Mouse (Mus musculus) layer of hippocampus, adult 18-20 months (tissue): ENCODE data around the gene Snx33. TPM values are rescaled to one million over a fixed set of nuclear protein-coding genes. Genes with fewer than 3 reads are reported as not detected.

Experiments used
- DNase-seq, 2 experiments: peaks; one replicate each; pipeline ENCODE4 v3.0.0; 2022; ENCODE audit warnings: low spot score in 2 of 2
- total RNA-seq, 2 experiments: library from RNA; stranded (reverse); gene quantifications; 2 replicates each; pipeline ENCODE4 v1.2.3; 2021

Snx33 gene
- total RNA-seq, 2 experiments from 2014 or later = 8.5 to 9.3 TPM

- DNase-seq = peak; percentile 63 to 87
These were observed 36.6 kb downstream of the Snx33 start for GRCm38 (mm10) chr9:56891517-56892011.

- DNase-seq = no peak
These were observed 37.5 kb downstream of the Snx33 start for GRCm38 (mm10) chr9:56890522-56891250.

- peak; percentile 63 to 91 for DNase-seq
These were observed 38.4 kb downstream of the Snx33 start for GRCm38 (mm10) chr9:56889817-56890216.

DNA sequence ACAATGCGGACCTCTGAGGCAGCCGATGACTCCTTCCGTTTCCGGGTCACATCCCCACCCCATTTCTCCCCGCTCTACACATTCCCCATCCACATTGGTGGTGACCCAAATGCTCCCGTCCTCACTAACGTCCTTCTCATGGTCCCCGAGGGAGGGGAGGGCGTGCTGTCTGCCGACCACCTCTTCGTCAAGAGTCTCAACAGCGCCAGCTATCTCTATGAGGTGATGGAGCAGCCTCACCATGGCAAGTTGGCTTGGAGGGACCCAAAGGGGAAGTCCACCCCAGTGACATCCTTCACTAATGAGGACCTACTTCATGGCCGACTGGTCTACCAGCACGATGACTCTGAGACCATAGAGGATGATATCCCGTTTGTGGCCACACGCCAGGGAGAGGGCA, 40.6 kb downstream of the Snx33 start:
- no peak for DNase-seq

GRCm38 (mm10) chr9:56886601-56887000, 41.6 kb downstream of the Snx33 start:
- DNase-seq = no peak

- DNase-seq = no peak
These were observed 42.1 kb downstream of the Snx33 start for GRCm38 (mm10) chr9:56886113-56886512.

GRCm38 (mm10) chr9:56884328-56884727, 43.8 kb downstream of the Snx33 start:
- DNase-seq = no peak

GRCm38 (mm10) chr9:56883470-56883869, 44.7 kb downstream of the Snx33 start:
- no peak for DNase-seq

GRCm38 (mm10) chr9:56882818-56883217, 45.4 kb downstream of the Snx33 start:
- no peak for DNase-seq

GRCm38 (mm10) chr9:56882283-56882682, 45.9 kb downstream of the Snx33 start:
- no peak for DNase-seq

DNA sequence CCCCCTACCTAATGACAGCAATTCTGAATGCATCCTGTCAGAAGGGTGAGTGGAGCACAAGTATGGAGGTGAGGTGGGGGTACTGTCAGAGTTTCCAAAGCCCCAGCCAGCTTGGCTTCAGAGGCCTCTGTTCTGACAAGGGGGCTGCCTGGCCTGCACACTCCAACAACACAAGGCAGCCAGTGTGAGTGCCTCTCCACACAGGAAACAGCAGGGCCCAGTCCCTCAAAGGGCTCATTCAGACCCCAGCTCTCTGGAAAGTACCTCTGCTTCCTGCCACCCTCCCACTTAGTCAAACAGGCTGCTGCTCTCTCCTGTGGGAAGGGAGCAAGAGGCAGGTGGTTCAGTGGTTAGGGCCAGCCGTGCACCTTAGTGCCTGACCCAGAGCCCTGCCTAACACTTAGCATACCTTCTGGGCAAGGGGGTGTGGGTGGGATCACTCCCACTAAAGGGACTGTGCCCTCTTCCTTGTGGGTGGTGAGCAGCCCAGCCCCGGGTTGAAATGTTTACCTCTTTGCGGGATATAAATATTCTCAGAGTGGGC, 46.6 kb downstream of the Snx33 start:
- DNase-seq = no peak

DNA sequence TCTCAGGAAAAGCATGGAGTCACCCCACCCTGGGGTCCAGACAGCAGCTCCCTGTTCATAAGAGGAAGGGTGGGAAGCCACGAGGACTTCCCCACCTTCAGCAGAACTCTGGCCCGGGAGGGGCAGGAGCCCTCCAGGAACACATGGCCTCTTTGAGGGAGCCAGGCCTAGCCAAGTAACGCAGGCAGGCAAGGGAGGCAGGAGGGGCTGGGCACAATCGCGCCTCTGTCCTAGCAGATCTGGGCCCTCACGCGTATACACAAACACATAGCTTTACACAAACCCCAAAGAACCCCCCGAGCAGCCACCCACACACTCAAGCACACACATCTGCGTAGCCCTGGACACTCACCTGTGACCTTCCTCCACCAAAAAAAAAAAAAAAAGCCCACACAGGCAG, 47.4 kb downstream of the Snx33 start:
- peak in 1 of 2 experiments; percentile 45 for DNase-seq

DNA sequence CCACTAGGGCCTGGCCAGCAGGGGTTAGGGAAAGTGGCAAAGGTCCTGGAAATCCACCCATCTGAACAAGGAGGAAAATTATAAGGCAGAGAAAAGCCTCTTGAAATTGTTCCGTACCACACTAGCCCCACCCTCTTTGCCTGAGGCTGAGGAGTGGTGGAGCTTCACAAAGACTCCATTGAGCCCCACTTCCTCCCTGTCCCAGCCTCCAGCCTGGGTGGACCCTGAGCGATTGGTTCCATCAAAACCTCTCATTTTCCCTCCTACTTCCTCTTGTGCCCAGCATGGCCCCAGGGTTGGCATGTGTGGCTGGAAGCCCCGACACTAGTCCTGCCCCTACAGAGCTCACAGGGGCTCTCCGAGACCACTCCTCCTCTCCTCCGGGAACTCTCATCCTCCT, 50.9 kb downstream of the Snx33 start:
- no peak for DNase-seq

- DNase-seq = no peak
These were observed 51.4 kb downstream of the Snx33 start for GRCm38 (mm10) chr9:56876784-56877183.

GRCm38 (mm10) chr9:56873097-56873496, 55.1 kb downstream of the Snx33 start:
- DNase-seq = no peak

DNA sequence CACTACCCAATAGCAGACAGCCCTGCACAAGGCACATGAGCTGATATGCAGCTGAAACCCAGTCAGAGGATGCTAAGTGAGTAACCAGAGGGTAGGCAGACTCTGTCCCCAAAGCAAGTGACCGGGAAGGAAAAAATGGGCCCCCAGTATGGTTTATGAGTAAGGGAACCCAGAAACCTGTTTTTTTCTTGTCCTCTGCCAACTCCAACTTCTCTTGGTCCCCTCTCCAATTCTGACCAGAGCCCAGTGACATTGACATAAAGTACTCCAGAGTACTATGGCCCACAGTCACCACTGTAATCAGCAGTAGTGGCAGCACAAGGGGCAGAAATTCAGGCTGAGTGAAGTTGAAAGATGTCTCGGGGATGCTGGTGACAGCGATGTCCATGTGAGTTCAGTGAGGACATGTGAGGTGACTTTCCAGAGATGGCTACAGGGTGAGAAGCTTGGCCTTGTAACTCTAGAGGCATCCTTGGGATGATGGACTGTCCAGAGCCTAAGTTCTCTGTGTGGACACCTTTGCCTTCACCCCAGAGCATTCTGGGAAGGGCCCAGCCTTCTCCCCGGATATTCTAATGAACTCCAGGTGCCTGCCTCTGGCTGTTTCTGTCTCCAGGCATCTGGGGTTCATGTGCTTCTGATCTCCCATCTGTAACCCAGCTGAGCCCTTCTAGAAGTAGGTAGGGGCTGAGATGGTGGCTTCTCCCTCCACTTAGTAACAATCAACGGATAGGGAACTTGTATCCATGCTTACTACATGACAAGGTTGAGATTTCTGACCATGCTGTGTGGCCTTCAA, 55.9 kb downstream of the Snx33 start:
- DNase-seq = no peak

DNA sequence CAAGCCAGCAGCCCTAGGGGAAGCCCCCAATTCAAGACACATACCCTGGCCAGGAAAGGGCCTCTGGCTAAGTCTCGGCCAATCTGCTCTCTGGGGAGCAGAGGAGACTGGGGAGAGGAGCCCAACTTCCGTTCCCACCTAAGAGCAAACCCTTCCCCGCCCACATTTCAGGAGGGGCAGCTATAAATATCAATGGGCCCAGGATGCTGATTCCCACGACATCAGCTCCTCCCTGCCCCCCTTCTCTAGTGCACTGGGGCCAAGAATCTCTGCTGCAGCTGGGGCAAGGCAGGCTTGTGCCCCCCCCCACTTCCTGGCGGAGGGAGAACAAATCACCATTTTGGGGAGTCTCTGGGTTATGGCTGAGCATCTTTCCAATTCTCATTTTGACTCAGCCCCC, 57.0 kb downstream of the Snx33 start:
- DNase-seq = no peak

- DNase-seq = no peak
These were observed 57.4 kb downstream of the Snx33 start for GRCm38 (mm10) chr9:56870778-56871177.

DNA sequence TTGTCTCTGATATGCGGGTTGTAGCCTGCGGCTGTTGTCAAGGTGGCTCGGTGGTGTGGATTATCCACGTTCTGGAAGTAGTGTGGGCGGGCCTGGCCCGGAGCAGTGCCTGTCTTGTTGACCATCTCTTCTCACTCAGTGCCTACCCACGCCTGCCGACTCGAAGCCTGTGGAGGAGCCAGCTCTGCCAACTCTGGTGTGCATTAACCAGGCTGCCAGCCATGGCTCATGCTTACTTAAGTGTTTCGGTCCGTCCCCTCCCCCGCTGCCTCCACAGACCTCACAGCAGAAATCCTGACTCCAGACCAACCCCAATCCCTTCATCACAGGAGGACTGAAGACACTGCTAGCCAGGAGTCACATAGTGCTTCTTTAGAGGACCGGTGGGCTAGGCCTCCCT, 58.6 kb downstream of the Snx33 start:
- DNase-seq = peak; percentile 67 to 71

DNA sequence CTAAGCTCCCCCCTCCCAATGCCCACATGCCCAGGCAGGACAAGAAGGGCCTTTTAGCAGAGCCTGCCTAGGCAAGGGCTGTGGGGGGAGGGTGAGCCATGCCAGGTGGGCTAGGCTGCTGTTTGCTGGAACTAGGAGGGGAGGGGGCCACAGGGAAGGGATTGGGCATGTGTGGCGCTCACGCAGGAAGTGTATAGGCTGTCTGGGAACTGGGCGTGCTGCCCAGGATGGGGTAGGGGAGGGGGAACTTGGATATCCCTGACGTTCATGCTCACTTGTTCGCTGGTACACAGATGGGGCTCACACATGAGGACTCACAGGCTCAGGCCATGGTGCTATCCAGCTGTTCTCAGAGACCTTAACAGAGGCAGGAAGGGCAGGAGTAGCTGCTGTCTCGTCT, 59.9 kb downstream of the Snx33 start:
- peak; percentile 57 to 70 for DNase-seq
